Mouse (Mus musculus) G1E-ER4 (cell line): ENCODE data around the gene Cuta. TPM values are rescaled to one million over a fixed set of nuclear protein-coding genes. Genes with fewer than 3 reads are reported as not detected.

ENCODE experiments used
- GATA1 ChIP-seq: IDR thresholded peaks from one replicate; pipeline ENCODE4 v1.8.0; 2012; ENCODE audit warnings: low read length, inconsistent platforms
- polyA plus RNA-seq: library from polyadenylated mRNA; stranded (reverse); fragments of >175 nt; gene quantifications from 2 replicates; pipeline ENCODE4 v1.2.3, GENCODE M21; 2012

The Cuta gene
- polyA plus RNA-seq, 1 experiment: 473 TPM

GRCm38 (mm10) chr17:26916711-26917482 is 22.5 kb downstream of the Cuta start, which contains the start of gene Kifc5b:
Gene Kifc5b (plus strand): TSS chr17:26917091.
- TF ChIP-seq GATA1: no peak

- TF ChIP-seq GATA1: no peak
These were observed 24.1 kb downstream of the Cuta start for GRCm38 (mm10) chr17:26915248-26915647.

- TF ChIP-seq GATA1: no peak
These were observed 35.0 kb downstream of the Cuta start for GRCm38 (mm10) chr17:26904320-26904719.

GRCm38 (mm10) chr17:26900916-26901315 is 38.5 kb downstream of the Cuta start:
- TF ChIP-seq GATA1: no peak

- no peak for TF ChIP-seq GATA1
These were observed 43.8 kb downstream of the Cuta start for GRCm38 (mm10) chr17:26895578-26895977.

GRCm38 (mm10) chr17:26894342-26894741 is 45.0 kb downstream of the Cuta start:
- TF ChIP-seq GATA1: no peak

GRCm38 (mm10) chr17:26893492-26893891 is 45.9 kb downstream of the Cuta start:
- TF ChIP-seq GATA1: no peak

- no peak for TF ChIP-seq GATA1
These were observed 46.6 kb downstream of the Cuta start for GRCm38 (mm10) chr17:26892635-26893375.

- TF ChIP-seq GATA1: no peak
These were observed 51.4 kb downstream of the Cuta start for GRCm38 (mm10) chr17:26887926-26888325.

GRCm38 (mm10) chr17:26886047-26886749 is 53.2 kb downstream of the Cuta start:
- no peak for TF ChIP-seq GATA1

GRCm38 (mm10) chr17:26884995-26885926 is 54.1 kb downstream of the Cuta start:
- TF ChIP-seq GATA1: no peak

Other genes starting within 250 kb of the Cuta start
- gene Crebrf, start 223.9 kb downstream of the Cuta start, polyA plus RNA-seq: 1.6 and 1.7 TPM in 2 replicates
- 27.5 and 34.4 TPM in 2 replicates for gene Bnip1, start 158.5 kb downstream of the Cuta start, polyA plus RNA-seq
- gene Nkx2-5, start 94.6 kb downstream of the Cuta start, polyA plus RNA-seq: not detected in 2 replicates
- gene Kifc5b, start 22.5 kb downstream of the Cuta start, polyA plus RNA-seq: 31.9 and 36.2 TPM in 2 replicates
- gene Phf1, start 6.5 kb downstream of the Cuta start, polyA plus RNA-seq: 16.7 and 18.8 TPM in 2 replicates
- gene Syngap1, start 1.7 kb upstream of the Cuta start, polyA plus RNA-seq: 19.3 and 20.8 TPM in 2 replicates
- 7.7 and 12.8 TPM in 2 replicates for gene Zbtb9, start 33.6 kb upstream of the Cuta start, polyA plus RNA-seq
- gene Bak1, start 89.4 kb upstream of the Cuta start, polyA plus RNA-seq: 193 and 211 TPM in 2 replicates
- gene Itpr3, start 117.7 kb upstream of the Cuta start, polyA plus RNA-seq: 3.4 and 3.8 TPM in 2 replicates
- 241 and 349 TPM in 2 replicates for gene Uqcc2, start 194.3 kb upstream of the Cuta start, polyA plus RNA-seq
- gene Ip6k3, start 228.2 kb upstream of the Cuta start, polyA plus RNA-seq: not detected in 2 replicates